Mouse (Mus musculus) common myeloid progenitor, adult 5-6 weeks (primary cell): Measurements from ENCODE around the gene Egln2. TPM values are rescaled to one million over a fixed set of nuclear protein-coding genes. Genes with fewer than 3 reads are reported as not detected.

ENCODE experiments used
- ATAC-seq: replicated peaks from 2 replicates; pipeline ENCODE4 v1.8.0; 2016; ENCODE audit warnings: low read depth, mild to moderate bottlenecking, moderate TSS enrichment, inconsistent platforms; ENCODE audit not compliant: poor library complexity, severe bottlenecking
- total RNA-seq: library from RNA; stranded (forward); fragments of 200-1000, 187-1606 nt; gene quantifications from 2 replicates; pipeline ENCODE4 v1.2.3, GENCODE M21; 2017

Egln2 gene
- 18.6 and 24.7 TPM in 2 replicates for total RNA-seq

DNA sequence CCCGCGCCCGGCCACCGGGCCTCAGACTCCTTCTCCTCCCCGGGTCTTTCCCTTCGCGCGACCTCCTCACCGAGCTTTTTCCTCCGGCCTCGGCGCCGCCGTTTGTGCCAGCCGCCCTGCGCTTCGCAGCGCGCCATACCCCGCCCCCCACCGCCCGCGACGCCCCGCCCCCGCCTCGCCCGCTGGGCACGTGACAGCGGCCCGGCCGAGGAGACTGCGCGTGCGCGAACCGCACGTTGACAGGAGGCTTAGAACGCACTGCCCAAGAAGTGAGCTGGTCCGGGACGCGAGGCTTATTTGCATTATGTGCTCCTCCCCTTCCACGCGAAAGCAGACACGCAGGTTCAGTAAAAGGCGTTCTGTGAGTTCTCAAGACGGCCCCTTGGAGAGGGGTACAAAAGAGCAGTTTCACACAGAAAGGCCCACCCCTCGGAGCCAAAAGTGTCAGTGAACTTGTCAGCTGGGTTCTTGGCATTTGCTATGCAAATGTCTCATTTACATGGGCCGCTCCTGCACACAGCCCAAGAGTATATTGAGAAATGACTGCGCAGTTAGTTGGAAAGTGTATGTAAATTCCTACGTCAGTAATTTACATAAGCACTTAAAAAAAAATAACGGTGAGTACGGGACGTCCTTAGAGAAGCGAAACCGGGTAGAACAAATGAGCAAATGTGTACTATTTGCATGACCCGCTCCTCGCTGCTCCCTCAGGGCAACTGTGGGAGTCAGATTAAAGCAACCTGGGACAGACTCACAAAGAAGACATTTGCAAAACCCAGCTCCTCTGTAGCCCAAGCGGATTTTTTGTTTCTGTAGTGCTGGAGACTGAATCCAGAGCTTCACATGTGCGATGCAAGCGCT is at the start of gene Egln2:
TSS of gene Egln2 (minus strand) at position 189 of the 861 bp plus-strand sequence.
- ATAC-seq: peak; percentile 75

DNA sequence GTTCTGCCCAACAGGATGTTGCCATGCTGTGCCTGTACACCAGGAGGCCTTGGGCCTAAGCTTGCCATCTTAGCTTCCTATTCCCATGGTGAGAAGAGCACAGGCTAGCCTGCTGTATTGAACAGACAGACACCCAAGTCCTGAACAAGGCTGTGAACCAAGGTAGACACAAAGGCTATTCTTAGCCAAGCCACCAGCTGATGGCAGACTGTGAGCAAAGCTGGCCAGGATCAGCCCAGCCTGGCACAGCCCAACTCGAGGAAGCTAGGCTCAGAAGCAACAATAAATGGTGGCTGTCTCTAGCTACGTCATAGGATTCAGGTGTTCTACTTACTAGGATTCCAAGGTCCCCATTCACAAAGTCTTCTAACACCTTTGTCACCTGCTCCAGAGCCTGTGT is 46.0 kb upstream of the Egln2 start:
- no peak for ATAC-seq

DNA sequence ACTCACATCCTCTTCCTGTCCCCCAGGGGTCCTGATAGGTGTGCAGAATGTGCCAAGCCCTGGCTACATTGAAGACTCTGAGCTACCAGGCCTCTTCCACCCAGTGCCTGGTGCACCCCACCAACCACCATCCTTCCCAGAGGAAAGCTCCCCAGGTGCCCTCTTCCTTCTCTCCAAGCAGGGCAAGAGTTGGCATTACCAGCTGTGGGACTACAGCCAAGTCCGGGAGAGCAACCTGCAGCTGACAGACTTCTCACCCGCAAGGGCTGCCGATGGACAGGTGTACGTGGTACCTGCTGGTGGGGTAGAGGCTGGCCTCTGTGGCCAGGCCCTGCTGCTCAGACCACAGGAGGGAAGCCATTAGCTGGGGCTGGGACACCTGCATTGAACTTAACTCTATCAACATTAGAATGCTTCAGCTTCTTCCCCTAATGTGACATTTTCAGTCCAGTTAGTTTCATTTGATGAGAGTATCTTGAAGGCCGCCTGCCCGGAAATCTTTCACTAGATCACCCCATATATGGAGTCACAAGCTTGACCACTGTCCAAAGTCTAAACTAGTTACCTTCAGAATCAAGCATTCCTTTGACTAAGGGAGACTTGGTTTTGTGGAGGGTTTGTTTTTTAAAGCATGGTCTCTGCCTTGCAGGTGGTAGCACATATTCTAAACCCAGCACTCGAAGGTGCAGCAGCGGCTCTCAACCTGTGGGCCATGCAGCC is 37.3 kb upstream of the Egln2 start:
- no peak for ATAC-seq

DNA sequence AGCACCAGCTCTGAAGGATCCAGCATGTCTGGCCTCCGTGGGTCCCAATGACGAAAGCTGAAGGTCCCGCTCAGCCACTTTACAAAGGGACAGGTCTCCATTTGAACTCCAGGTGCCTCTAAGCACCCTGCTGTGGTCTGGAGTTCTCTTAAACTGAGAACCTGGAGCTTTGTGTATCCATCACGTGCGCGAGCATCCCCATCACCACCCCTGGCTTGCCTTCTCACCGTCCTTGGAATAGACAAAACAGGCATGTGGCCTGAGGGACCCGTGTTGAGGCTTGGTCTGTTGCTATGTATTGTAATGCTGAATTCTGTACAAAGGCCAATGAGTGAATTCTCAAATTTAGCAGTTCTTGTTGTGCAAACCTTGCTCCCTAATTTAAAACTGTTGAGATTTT is 32.2 kb upstream of the Egln2 start:
- no peak for ATAC-seq

DNA sequence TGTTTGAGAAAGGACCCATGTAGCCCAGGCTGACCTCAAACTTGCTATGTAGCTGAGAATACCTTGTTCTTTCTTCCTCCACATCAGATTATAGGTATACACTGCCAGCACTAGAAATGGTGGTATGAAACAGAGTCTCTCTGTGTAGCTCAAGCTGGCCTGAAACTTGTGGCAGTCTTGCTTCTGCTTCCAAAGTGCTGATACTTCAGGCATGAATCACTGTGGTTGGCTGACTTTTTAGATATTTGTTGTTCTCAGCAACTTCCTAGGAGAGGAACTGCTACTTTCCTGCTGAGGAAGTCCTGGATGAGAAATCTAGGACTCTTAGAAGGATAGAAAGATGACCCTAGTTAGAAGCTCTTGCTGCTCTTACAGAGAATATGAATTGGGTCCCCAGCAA is 31.8 kb upstream of the Egln2 start:
- no peak for ATAC-seq

DNA sequence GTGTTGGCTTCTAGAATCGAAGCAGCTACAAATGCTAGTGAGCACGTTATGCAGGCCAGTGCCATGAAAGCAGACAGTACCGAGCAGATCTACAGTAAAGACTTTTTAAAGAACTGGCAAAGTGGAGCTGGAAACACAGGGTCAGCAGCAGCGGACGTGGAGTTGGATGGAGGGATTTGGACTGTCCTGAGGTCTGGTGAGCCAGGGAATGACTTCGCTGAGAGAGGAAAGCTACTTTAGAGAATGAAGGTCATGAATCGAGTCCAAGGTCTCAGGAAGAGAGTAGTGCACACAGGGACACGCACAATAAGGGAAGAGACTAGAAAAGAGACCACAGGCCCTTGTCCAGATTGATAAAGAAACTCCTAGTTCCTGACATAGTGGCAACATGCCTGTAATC is 31.0 kb upstream of the Egln2 start:
- ATAC-seq: no peak

DNA sequence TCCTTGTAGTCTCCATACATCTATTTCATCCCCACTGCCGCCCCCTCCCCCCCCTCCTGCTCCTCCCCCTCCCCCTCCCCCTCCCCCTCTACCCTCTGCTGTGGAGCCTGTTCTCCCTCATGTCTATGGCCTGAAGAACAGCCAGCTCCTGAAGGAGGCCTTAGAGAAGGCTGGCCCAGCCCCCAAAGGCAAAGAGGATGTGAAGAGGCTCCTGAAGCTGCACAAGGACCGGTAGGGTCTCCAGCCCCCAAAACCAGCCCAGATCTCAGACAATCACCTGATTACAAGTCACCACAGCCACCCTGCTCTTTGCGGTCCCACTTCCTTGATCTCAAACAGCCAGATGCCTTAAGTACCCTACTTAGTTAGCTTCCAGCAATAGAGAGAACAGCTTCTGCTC is 30.5 kb upstream of the Egln2 start:
- ATAC-seq: no peak

DNA sequence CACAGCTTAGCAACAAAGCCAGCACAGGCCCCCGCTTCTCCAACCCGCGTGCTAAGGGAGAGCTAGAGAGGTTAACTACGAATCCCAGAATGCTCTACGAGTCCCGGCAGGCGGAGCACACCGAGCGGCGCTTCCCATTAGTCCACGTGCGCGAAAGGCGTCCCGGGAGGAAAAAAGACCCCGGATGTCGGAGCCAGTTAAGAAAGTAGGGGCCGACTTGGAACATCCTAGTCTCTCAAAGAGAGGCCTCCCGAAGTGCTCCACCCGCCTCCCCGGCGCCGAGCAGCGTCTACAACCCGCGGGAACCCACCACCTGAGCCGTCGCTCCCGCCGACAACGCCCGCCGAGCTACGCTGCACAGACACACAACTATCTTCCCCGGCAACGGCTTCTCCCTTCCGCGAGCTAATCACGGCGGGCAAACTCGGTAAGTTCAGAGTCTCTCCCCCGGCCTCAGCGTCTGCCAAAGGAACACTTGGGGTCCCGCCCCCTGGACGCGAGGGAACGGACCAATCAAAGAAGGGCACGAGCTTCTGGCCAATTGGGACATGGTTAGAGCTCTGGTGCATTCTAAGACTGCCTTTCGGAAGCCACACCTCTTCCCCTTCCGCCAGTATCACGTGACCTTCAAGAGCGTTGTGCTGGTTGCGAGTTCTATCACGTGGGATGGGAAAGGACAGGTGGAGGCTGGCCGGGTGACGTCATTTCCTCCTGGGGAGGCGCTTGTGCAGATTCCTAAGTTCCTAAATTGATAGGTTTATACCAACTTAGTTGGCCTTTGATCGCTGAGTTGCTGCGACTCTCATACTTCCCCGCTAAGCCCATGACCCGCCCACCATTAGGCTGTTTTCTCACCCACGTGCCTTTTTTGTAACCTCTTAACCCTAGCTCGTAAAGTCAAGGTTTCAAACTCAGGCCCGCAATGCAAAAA is 29.3 kb upstream of the Egln2 start, which contains the start of the genes BC024978 and Snrpa:
TSS of gene BC024978 (plus strand) at position 101 of the 931 bp plus-strand sequence.
TSS of gene Snrpa (minus strand) at position 591 of the 931 bp plus-strand sequence.
- peak; percentile 92 for ATAC-seq

DNA sequence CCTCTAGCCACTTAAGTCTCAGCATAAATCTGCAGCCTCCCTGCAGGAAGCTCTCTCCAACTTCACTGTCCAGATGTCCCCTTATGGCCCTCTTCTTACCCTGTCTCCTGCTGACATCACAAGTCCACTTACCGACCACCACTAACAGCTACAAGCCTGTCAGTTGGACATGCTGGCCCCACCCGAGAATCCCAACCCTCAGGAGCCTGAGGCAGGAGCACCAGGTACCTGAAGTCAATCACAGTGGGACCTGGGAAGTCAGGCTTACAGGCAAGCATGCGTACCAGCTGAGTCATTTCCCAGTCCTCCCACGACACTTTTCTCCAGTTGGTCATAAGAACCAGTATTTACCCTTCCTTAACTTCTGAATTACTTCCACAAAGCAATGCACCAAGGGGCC is 27.1 kb upstream of the Egln2 start:
- no peak for ATAC-seq

DNA sequence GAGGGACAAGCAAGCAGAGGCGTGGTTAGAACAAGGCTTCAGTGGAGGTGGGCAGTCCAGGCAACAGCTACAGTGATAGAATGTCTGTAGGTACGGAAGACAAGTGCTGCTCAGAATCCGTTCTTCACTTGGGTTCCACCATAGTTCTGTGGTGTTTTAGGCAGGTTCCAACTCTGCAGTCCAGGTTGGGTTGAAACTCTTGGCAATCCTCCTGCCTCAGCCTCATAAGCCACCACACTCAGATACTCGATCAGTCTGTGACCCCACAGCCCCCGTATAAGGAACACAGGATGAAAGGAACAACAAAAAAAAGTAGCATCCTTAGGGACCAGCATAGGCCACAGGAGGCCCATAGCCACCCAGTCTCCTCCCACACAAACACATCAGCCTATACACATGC is 25.8 kb upstream of the Egln2 start:
- ATAC-seq: no peak

DNA sequence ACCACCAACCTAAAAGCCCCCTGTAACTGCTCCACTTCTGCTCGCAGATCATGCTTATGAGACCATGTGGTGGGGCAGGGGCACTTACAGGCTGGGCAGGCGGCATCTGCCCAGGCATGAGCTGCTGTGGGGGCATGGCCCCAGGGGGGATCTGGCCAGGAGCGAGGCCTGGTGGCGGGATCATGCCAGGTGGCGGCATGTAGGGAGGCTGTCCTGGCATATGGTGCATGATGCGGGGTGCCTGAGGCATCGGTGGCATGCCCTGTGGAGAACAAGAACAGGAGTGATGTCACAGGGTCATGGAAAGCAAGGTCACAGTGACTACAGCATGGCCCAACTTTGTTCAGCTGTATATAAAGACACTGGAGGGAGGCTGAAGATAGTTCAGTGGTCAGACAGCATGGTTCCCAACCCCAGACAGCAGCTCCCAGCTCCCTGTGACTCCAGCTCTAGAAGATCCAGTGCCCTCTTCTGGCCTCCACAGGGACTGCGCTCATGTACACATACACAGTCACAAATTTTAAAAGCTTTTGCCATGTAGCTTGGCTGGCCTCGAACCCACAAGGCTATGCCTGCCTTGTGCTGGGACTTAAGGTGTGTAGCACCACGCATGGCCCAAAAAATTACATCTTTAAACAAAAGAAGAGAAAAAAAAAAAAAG is 22.8 kb upstream of the Egln2 start:
- ATAC-seq: no peak

DNA sequence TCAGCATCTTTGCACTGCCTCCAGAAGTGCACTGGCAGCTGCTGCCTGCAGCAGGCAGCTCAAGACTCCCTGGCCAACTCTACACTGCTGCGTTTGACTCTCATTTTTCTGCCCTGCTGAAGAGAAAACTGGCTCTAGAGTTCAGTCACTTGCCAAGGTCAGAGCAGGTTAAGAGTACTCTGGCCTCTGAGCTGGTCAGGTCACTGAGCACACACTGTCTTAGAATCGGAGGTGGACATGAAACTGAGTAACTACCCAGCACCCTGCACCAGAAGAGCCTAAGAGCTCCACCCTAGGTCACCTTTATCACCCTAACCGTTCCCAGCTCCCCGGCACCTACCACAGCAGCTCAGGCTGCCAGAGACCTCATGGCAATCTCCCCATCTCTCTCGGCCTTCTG is 19.4 kb upstream of the Egln2 start:
- ATAC-seq: no peak

DNA sequence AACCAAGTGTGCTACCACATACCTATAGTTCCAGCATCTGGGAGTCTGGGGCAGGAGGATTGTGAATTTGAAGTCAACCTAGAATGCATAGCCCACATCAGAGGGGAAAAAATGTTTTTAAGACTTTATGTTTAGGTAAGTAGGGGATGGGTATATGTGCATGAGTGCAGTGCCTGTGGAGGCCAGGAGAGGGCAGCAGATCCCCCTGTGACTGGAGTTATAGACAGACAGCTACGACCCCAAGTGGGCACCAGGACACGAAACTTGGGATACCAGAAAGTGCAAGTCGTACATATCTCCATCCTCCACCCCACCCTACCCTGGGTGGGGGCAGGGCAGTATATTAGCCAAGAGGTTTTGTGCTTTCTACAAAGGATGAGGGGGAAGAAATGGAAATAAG is 18.4 kb upstream of the Egln2 start:
- ATAC-seq: peak; percentile 85

DNA sequence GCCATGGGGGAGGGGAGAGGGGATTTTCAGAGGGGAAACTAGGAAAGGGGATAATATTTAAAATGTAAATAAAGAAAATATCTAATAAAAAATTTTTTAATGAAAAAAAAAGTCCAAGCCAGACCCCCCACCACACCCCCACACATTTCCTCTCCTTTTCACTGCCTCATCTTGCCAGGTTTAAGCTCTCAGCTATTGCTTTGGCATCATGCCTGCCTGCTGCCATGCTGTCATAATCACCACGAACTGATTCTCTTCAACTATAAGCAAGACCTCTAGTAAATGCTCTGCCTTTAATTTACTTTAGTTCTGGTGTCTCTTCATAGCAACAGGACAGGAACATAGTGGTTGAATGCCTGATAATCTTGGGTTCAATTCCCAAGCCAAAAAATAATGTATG is 15.9 kb upstream of the Egln2 start:
- ATAC-seq: no peak

DNA sequence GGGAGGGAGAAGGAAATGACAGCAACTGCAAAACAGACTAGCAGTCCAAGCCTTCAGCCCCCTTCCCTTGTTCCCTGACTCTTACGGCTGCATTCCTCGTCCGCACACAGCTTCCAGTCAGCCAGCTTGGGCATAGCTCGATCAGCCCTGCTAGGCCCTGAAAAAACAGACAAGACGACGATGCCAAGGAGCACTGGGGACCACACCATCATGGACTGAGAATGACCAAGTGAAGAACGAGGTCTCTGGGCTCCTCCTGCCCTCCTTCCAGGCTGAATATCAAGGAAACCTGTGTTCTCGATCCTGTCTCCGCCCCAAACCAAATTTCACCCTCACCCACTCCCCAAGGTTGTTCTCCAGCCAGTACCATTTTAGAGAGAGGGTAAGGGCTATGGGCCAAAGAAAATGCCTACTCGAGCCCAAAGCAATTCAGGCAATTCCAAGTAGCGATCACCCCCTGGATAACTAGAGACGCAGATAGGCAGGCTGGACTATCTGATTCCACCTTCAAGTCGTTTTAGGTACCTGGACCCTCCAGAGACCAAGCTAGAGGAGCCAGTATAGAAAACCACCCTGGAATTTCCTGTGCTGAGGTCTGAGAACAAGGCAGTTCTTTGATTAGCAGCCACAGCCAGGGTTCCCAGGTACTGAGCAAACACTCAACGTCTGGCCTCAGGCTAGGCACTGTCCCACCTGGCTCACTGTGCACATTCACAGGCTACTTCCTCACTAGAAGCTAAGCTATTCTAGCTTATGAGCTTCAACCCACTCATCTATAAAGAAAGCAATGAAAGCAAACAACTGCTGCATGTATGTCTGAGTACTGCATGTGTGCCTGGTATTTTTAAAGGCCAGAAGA is 14.5 kb upstream of the Egln2 start, which contains the start of the genes Gm21983 and Mia:
TSS of gene Gm21983 (minus strand) at position 250 of the 859 bp plus-strand sequence.
TSS of gene Mia (minus strand) at position 321 of the 859 bp plus-strand sequence.
- no peak for ATAC-seq

DNA sequence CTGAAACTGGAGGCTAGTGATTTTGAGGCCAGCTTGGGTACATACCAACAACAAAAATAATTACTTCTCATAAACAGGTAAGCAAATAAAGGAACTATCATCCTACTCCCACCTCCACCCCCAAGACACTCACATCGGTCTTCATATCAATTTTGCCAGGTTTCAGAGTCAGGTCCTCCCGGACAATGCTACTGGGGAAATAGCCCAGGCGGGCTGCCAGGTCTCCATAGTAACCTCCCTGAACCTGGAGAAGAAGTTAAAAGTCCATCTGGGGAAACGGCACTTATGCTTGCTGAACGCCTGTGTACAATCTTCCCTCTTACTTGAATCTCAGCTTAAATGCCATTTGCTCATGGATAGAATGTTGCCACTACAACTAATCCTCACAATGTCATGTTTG is 13.4 kb upstream of the Egln2 start:
- no peak for ATAC-seq

DNA sequence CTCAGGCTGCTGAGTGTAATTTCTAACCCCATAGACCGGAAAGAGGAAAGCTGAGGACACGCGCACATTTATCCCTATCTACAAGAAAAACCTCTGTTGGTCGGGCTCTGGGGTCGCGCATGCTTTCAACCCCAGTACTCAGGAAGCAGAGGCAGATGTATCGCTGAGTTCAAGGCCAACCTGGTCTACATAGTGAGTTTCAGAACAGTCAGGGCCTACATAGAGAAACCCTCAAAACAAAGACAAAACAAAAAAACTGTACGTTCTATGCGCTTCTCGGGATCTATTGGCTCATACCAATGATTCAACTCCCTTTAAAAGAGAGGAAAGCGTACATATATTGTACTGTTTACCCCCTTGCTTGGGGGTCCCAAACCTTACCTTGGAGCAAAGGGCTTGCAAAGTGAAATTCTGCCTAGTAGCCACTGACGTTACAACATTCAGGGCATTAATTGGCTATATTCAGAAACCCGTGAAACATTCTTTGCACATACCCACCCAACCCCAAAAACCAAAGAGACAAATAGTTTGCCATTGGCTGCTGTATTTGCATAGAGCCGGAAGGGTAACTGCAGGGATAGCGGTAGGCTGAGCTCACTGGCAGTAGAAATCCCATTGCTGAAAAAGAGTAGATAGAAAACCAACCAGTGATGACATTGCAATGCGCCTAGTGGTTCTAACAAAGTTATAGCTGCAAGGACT is 12.8 kb upstream of the Egln2 start:
- ATAC-seq: no peak
